Mouse (Mus musculus) left cerebral cortex, adult 9 months (tissue): ENCODE results near the gene Nr0b2.

Experiments
- DNase-seq, 2 experiments: peaks; one replicate each; pipeline ENCODE4 v3.0.0; 2022; ENCODE audit warnings: low spot score in 2 of 2

Gene Nr0b2

GRCm38 (mm10) chr4:133605330-133605729 is 52.2 kb downstream of the Nr0b2 start:
- no peak for DNase-seq
